Mouse (Mus musculus) brain, adult 10 weeks (tissue): ENCODE measurements around the gene Tnn. TPM values are rescaled to one million over a fixed set of nuclear protein-coding genes. Genes with fewer than 3 reads are reported as not detected.

ENCODE experiments used
- polyA plus RNA-seq: library from polyadenylated mRNA; stranded (reverse); fragments of 350-450 nt; fragmentation: Illumina TruSeq; extraction: RNeasy Lipid Tissue Mini Kit (QIAGEN cat#74804); gene quantifications from one replicate; pipeline ENCODE4 v1.2.3, GENCODE M21; 2015; ENCODE audit warnings: low read depth, low replicate concordance

Tnn gene
- not detected for polyA plus RNA-seq

DNA sequence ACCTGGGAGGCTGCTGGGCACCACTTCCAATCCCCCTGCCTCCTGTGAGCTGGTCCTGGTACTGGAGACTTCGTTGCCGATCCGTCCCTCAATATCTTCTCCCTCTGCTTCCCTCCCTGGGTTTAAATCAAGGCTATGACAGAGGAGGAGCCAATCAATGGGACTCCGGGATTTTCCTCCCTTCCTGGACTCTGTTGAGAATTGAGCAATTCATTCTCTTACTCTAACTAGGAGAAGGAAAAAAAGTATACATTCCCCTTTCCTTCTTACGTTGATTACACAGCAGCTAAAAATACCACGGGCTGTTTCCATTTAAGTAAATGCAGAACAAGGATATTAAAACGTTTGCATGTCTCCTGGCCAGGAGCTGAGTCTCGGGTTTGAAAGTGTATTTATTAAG is at the start of gene Tnn:
TSS of gene Tnn (minus strand) at position 101 of the 400 bp plus-strand sequence.

DNA sequence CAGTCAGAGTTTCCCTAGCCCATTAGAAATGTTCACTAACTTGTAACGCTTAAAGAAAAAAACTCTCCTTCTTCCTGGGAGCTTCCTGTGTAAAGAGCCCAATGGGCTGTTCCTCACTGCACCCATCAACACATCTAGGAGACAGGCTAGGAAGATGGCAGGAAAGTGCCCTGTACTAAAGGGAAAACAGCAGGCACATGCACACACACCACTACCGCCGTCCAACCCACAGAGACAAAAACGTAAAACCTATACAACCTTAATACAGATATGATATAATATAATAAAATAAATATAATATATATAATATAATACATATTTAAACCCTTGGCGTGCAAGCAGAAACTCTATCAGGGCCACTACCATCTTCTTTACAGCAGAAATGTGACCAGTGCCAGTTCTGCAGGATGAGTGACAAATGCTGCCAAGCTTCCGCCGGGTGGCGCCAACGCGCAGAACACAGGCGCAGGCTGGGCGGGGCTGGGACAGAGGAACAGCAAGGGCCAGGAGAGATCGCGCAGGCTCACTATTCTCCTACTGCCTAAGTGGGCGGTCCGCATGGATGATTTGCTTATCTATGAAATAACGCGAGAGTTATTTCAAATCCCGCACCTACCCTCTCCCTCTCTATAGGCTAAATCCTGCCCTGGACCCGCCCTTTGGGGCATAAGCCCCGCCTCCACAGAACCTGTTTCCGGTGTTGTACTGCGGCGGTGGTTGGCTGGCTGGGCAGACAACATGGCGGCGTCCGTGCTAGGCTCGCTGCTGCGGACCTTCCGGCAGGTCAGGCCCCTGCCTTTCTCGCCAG is 41.4 kb upstream of the Tnn start, which contains the start of gene Mrps14:
TSS of gene Mrps14 (plus strand) at position 687 of the 808 bp plus-strand sequence.

DNA sequence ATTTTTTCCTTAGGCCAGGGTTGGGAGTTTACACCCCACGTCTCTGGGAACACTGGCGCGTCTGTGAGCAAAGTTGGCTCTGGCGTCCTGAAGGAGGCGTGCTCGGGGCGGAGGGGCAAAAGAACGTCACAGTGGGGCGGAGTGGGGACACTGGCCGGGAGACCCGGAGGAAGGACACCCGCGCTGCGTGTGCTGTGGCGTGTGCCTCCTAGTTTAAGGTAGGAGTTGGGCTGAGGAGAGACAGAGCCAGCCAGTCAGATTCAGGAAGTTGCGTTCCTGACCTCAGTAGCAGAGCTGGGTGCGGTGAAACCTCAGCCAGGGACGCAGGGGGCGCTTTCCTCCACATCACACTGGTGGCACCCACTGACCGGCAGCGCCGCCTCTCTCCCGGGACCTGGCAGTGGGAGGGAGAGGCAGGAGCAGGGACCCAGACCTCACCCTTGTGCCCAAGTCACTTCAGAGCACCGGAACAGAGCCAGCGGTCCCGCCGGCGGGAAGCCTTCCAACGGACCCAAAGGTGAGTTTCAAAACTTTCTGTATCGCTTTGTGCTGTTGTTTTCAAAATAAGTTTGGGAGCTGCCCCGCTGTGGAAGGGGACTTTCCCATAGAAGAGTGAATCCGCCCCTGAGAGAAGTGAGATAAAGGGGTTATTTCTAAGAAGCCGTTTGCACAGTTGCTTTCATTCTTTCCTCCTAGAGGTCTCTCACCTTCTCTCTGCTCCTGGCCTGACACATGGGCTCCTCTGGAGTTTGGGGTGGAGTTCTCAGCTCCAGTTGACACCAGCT is 109.0 kb downstream of the Tnn start, which contains the start of gene 4930523C07Rik:
TSS of gene 4930523C07Rik (plus strand) at position 146 of the 785 bp plus-strand sequence.

Other genes with a start within 250 kb of the Tnn start
- gene 4930523C07Rik, start 109.2 kb downstream of the Tnn start, polyA plus RNA-seq = 2.6 TPM
- 88.4 TPM for gene Mrps14, start 41.6 kb upstream of the Tnn start, polyA plus RNA-seq
- gene Cacybp, start 59.3 kb upstream of the Tnn start, polyA plus RNA-seq = 114 TPM